Mouse (Mus musculus) heart, adult 8-10 months (tissue): ENCODE measurements around the gene Slc9a5. TPM values are rescaled to one million over a fixed set of nuclear protein-coding genes. Genes with fewer than 3 reads are reported as not detected.

Experiments
- DNase-seq: peaks from one replicate; pipeline ENCODE4 v3.0.0; 2022; ENCODE audit warnings: low spot score
- total RNA-seq, 4 experiments: library from RNA; stranded (reverse); gene quantifications; 2 replicates each; pipeline ENCODE4 v1.2.4; 2022

Gene Slc9a5
- total RNA-seq, 4 experiments from 2014 or later, result 0.41 to 0.79 (median 0.48) TPM

GRCm38 (mm10) chr8:105354549-105354948, 5.9 kb downstream of the Slc9a5 start:
- DNase-seq, result no peak

- peak; percentile 61 for DNase-seq
Measured at GRCm38 (mm10) chr8:105355179-105356024, 6.8 kb downstream of the Slc9a5 start.

- DNase-seq, result no peak
Measured at GRCm38 (mm10) chr8:105356681-105357080, 8.0 kb downstream of the Slc9a5 start.

GRCm38 (mm10) chr8:105359208-105359607, 10.6 kb downstream of the Slc9a5 start:
- no peak for DNase-seq

- DNase-seq, result no peak
Measured at GRCm38 (mm10) chr8:105359646-105360045, 11.0 kb downstream of the Slc9a5 start.

GRCm38 (mm10) chr8:105361751-105362702, 13.4 kb downstream of the Slc9a5 start:
- peak; percentile 49 for DNase-seq

- no peak for DNase-seq
Measured at GRCm38 (mm10) chr8:105367107-105367506, 18.5 kb downstream of the Slc9a5 start.

- no peak for DNase-seq
Measured at GRCm38 (mm10) chr8:105372473-105372872, 23.8 kb downstream of the Slc9a5 start.

- DNase-seq, result no peak
Measured at GRCm38 (mm10) chr8:105373032-105373431, 24.4 kb downstream of the Slc9a5 start, which contains the start of gene Plekhg4. TSS of gene Plekhg4 (plus strand) at chr8:105373274.

GRCm38 (mm10) chr8:105374513-105374966, 25.9 kb downstream of the Slc9a5 start:
- no peak for DNase-seq

GRCm38 (mm10) chr8:105378673-105379072, 30.0 kb downstream of the Slc9a5 start:
- no peak for DNase-seq

GRCm38 (mm10) chr8:105380308-105380707, 31.7 kb downstream of the Slc9a5 start:
- no peak for DNase-seq

GRCm38 (mm10) chr8:105384070-105384469, 35.4 kb downstream of the Slc9a5 start:
- no peak for DNase-seq

- DNase-seq, result no peak
Measured at GRCm38 (mm10) chr8:105387151-105387550, 38.5 kb downstream of the Slc9a5 start.

GRCm38 (mm10) chr8:105389096-105389495, 40.5 kb downstream of the Slc9a5 start:
- DNase-seq, result peak; percentile 62

- peak; percentile 14 for DNase-seq
Measured at GRCm38 (mm10) chr8:105393089-105393787, 44.6 kb downstream of the Slc9a5 start.

GRCm38 (mm10) chr8:105393915-105394314, 45.3 kb downstream of the Slc9a5 start:
- DNase-seq, result no peak

GRCm38 (mm10) chr8:105397747-105398146, 49.1 kb downstream of the Slc9a5 start:
- peak; percentile 68 for DNase-seq

GRCm38 (mm10) chr8:105400016-105400415, 51.4 kb downstream of the Slc9a5 start:
- DNase-seq, result no peak

- no peak for DNase-seq
Measured at GRCm38 (mm10) chr8:105403467-105403866, 54.8 kb downstream of the Slc9a5 start.

- DNase-seq, result no peak
Measured at GRCm38 (mm10) chr8:105404496-105404895, 55.9 kb downstream of the Slc9a5 start.
